Mouse (Mus musculus) B cell, adult (primary cell): ENCODE data around the gene Bdh2. TPM values are rescaled to one million over a fixed set of nuclear protein-coding genes. Genes with fewer than 3 reads are reported as not detected.

ENCODE experiments used
- total RNA-seq: library from RNA; stranded (reverse); gene quantifications from 4 replicates; pipeline ENCODE4 v1.2.4, GENCODE M21; 2023; ENCODE audit not compliant: inconsistent age

Bdh2 gene
- not detected in 4 replicates for total RNA-seq

DNA sequence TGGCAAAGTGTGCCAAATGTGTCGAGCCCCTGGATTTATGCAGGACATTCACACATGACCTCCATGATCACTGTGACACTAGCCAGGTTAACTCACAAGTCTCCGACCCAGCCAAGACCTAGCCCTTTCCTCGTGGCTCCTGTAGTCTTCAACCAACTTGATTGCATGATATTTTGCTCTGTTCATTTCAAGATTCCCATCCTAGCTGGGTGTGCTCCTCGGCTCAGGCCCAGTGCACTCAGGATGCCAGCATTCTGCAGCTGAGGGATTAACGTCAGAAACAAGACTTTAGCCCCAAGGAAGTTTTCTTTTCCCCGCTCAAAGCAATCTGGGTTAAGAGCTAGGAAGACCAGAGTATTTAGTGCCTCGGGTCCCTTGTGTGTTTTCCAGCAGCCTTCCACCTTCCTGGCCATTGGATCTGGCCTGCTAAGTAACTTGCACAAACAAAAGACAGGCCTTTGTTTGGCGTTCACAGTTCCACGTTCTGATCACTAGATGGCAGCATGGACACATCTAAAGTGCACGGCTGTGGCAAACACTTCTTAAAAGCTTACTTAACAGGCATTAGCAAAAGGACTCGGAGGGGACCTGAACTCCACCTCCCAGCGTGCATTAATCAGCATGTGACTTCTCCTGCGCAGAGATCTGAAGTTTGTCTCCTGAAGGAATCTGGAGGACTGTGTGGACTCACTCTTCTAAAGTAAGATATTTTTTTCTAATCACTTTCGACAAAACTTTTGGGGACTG lies at the start of gene Bdh2:
Gene Bdh2, plus strand, starts transcription at position 553 of the 747 bp plus-strand sequence.

DNA sequence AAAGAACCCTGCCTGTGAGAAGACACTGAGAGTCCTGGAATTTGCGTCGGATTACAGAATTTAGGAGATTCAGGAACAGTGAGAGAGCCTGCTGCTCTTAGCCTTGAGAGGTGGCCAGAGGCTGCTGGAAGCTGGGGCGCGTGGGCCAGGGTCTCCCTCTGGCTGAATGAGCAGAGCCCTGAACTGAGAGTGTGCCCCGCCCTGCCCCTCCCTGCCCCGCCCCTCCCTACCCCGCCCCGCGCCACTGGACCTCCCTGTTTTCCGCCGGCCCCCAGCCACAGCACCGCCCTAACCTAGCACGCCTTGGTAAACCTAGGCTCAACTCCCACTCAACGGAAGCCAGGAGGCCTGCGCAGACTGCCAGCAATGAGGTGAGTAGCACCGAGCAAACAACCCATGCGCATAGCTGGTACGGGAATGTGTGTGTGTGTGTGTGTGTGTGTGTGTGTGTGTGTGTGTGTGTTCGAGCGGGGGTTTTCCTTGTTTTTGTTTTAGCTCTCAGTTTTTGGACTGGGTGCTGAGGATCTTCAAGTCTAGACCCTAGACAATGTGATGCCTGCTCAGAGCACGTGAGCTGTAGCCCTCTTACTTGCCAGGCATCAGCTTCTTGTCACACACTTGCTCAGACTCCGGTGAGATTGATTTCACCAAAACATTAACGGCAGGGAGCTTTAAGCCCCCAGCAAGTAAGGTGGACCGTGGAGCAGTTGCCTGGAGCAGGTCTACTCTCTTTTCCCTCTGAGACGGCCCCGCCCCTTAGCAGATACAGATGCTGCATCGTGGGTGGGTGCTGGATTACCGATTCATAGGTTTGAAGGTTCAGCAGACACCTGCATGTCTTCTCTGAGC lies 26.6 kb downstream of the Bdh2 start, which contains the start of gene Slc9b2:
Gene Slc9b2, plus strand, starts transcription at position 290 of the 849 bp plus-strand sequence.

DNA sequence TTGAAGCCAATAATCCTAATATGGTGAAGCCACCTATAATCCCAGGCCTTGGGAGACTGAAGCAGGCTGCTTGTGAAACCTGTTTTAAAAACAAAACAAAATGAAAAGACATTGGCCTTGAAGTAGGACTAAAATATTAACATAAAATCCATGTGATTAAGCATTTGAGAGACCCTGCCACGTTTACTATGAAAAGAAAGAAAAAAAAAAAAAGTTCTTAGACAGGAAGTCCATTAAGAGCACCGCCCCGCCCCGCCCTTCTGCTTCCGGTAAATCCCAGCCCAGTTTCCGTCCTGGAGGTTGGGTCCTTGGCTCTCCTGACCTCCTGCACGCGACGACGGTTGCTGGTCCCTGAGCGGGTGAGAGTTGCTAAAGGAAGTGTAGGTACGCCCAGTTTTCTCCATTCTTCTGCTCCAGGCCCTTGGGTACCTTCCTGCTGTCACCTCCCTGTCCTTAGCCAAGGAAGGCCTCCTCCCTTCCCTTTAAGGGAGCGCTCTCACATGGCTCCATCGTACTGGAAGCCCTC lies 66.8 kb downstream of the Bdh2 start, which contains the start of gene Slc9b1:
Gene Slc9b1, plus strand, starts transcription at position 291 of the 526 bp plus-strand sequence.

Other genes starting within 250 kb of the Bdh2 start
- 1.7 to 3.0 TPM (median 1.9 TPM) in 4 replicates for gene Cenpe, start 68.7 kb upstream of the Bdh2 start, total RNA-seq
- not detected in 4 replicates for gene Slc9b2, start 26.5 kb downstream of the Bdh2 start, total RNA-seq
- not detected in 4 replicates for gene Slc9b1, start 66.8 kb downstream of the Bdh2 start, total RNA-seq
- 58.9 to 64.1 TPM (median 61.6 TPM) in 4 replicates for gene Cisd2, start 142.7 kb downstream of the Bdh2 start, total RNA-seq
- 477 to 492 TPM (median 486 TPM) in 4 replicates for gene Ube2d3, start 156.9 kb downstream of the Bdh2 start, total RNA-seq
- gene Manba, start 204.4 kb downstream of the Bdh2 start, total RNA-seq, result 17.3 to 29.4 TPM (median 20.5 TPM) in 4 replicates